Mouse (Mus musculus): ENCODE results near the gene Psma6.

The Psma6 gene

GRCm38 (mm10) chr12:55440416-55440815, 56.4 kb downstream of the Psma6 start:
- no peak for DNase-seq

GRCm38 (mm10) chr12:55442245-55442644, 58.2 kb downstream of the Psma6 start:
- no peak for DNase-seq

- peak; percentile 87 for DNase-seq
Observed at GRCm38 (mm10) chr12:55442861-55443850, 59.1 kb downstream of the Psma6 start.

- DNase-seq, result no peak
Observed at GRCm38 (mm10) chr12:55444031-55444451, 60.0 kb downstream of the Psma6 start.

- DNase-seq, result no peak
Observed at GRCm38 (mm10) chr12:55445583-55445982, 61.6 kb downstream of the Psma6 start.

GRCm38 (mm10) chr12:55446366-55446745, 62.3 kb downstream of the Psma6 start:
- no peak for DNase-seq

DNA sequence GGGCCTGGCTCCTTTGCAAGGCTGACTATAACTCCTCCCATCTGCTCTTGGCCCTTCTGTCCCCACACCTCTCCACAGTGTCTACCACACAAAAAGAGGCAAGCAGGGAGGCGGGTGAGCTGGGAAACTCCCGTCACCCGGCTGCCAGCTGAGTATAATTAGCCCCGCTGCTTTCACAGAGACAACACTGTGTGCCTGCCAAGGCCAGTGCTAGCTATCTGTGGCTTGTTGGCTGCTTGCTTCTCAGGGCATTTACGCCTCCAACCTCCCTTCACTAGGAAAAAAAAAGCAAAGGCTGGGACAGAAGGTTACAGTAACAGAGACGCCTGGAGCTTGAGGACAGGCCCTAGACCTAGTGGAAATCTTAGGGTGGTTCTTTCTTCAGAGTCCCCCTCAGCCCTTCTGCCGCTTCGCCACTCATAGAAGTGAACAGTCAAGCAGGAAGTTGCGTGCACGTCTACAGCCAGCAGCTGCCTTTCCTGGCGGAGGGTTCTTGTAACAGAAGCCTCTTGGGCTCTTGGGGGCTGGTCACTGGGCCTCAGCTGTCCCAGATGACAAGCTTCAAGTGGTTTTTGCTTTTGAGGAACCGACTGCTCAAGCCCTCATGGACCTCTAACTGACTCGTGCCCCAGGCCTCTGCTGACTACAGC, 62.8 kb downstream of the Psma6 start:
- peak; percentile 63 for DNase-seq

GRCm38 (mm10) chr12:55447396-55447760, 63.4 kb downstream of the Psma6 start:
- DNase-seq, result no peak

DNA sequence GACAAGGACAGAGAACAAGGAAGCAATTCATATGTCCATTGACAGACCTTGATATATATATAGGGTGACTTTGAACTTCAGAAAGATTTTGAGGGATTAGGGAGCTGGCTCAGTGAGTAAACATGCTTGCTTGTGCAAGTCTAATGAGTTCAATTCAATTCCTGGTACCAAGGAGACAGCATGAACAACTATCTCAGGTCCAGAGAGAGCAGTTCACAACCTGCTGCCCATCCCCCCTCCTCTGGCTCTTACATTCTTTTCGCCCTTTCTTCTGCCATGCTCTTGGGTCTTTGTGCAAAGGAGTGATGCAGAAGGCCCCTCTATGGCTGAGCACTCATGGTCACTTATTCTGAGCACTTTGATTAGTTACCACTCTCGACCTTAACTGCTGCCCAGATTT, 64.4 kb downstream of the Psma6 start:
- no peak for DNase-seq

- no peak for DNase-seq
Observed at GRCm38 (mm10) chr12:55449048-55449447, 65.0 kb downstream of the Psma6 start.

- no peak for DNase-seq
Observed at GRCm38 (mm10) chr12:55450421-55450820, 66.4 kb downstream of the Psma6 start.

DNA sequence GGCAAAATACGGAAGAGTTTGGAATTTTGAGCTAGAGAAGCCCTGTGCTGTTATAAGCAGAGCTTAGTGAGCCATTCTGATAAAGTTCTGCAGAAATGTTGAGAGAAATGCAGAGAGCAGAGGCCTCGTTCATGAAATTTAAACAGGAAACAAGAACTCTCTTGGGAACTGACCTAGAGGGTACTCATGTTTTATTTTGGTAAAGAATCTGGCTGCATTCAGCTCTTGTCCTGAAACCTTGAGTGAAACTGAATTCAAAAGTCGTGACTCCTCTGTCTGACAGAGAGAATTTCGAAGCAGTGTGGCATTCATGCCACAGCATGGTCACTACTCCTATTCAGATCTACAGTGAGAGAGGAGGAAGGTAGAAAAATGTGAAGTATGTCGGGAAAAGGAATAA, 68.8 kb downstream of the Psma6 start:
- no peak for DNase-seq

DNA sequence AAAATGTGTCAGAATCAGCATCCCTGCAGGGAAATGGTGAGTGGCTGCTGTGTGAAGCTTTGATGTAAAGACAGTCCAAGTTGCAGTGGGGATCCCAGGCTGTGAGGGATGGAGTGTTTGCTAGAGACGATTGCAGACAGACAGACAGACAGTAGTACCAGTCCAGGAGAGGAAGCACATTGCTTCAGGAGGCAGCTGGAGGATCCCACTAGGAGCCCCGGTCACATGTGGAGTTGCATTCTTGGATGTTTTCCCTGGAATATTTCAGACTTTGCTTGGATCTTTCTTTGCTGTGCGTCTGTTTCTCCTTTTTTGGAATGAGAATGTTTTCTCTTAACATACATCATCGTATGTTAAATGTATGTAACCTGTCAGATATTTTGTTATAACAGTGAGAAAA, 69.9 kb downstream of the Psma6 start:
- DNase-seq, result no peak

DNA sequence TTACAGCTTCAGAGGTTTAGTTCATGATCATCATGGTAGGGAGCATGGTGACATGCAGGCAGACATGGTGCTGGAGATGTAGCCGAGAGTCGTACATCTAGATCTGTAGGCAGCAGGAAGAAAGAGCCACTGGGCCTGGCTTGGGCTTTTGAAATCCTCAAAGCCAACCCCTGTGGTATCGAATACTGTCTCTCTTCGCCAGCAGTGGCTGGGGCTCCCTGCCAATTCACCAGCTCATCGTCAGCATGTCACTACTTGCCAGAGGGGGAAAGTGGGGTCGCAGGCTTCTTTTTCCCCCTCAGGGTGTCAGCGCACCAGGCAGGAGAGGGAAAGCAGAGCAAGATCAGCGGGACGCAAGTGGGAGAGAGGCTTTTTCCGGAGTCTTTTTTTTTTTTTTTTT, 71.2 kb downstream of the Psma6 start:
- DNase-seq, result no peak

GRCm38 (mm10) chr12:55456136-55456535, 72.1 kb downstream of the Psma6 start:
- no peak for DNase-seq

- no peak for DNase-seq
Observed at GRCm38 (mm10) chr12:55456893-55457292, 72.9 kb downstream of the Psma6 start.

DNA sequence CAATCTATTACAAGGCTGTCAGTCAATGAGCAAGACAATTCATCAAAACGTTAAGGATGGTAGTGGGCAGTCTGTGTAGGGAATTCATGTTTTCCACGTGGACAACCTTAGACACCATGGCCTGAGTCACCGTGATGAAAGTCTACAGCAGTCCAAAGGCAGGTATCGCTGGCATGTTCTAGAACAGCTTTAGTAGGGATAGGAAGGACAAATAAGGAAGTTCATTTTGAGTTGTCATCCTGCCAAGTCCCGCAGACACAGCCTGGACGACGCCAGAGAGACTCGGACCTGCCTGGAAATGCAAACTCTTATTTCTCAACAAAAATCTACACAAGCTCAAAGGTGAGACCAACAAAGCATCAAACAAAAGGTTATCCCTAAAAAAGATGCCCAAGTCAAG, 75.7 kb downstream of the Psma6 start:
- DNase-seq, result no peak

- DNase-seq, result no peak
Observed at GRCm38 (mm10) chr12:55460900-55461299, 76.9 kb downstream of the Psma6 start.

GRCm38 (mm10) chr12:55461767-55462166, 77.7 kb downstream of the Psma6 start:
- DNase-seq, result no peak

GRCm38 (mm10) chr12:55462456-55462855, 78.4 kb downstream of the Psma6 start:
- no peak for DNase-seq

- no peak for DNase-seq
Observed at GRCm38 (mm10) chr12:55463087-55463486, 79.1 kb downstream of the Psma6 start.

GRCm38 (mm10) chr12:55463992-55464845, 80.2 kb downstream of the Psma6 start:
- DNase-seq, result peak; percentile 86

- peak; percentile 43 for DNase-seq
Observed at GRCm38 (mm10) chr12:55464846-55465361, 80.9 kb downstream of the Psma6 start.

All from kidney, adult 18-20 months (tissue).